Mouse (Mus musculus): Measurements from ENCODE around the gene Amigo1.

Gene Amigo1

DNA sequence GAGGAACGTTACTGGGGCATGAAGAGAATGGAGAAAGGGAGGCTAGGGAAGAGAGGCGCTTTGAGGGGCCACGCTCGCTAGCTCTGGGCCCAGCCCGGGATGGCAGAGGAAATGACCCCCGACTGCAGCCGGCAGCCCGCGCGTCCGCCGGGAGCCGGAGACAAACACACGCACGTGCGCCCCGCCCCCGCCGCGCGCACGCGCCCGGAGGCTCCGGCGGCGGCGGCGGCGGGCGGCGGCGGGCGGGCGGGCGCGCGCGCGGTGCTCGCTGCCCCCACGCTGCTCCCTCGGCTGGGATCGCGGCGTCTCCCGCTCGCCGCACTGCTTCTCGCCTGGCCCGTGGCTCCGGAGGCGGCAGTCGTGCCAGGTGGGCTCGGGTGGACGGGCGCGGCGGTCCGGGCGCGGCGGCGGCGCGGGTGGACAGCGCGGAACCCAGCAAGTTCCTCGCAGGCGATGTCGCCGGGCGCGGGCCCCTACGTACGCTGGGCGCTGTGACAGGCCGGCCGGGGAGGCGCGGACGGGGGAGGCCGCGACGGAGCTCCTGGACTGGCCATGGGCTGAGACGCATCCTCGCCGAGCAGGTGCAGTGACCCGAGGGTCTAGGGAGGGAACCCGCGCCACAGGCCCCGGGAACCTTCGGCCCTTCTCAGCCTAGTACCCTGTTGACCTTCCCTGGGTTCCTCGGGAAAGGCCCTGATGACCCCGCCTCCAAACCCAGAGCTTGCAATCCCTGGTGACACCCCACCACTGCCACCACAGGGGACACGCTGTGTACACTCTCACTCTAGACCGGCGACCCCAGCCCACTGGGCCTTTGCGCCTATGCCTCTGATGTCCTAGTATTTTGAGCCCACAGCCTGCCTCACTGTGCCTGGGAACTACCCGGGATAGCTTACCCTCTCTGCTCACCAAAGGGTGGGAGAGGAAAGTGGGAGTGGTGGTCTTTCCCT lies at the start of gene Amigo1:
Gene Amigo1, plus strand, starts transcription at position 238 of the 950 bp plus-strand sequence.
- in situ Hi-C loops (cut with MboI; ENCODE audit: low pct_unique_long_range_greater_than_20kb in 1 of 2, low sequenced_read_pairs in 2 of 2, unreplicated experiment in 1 of 2): no loop called here

DNA sequence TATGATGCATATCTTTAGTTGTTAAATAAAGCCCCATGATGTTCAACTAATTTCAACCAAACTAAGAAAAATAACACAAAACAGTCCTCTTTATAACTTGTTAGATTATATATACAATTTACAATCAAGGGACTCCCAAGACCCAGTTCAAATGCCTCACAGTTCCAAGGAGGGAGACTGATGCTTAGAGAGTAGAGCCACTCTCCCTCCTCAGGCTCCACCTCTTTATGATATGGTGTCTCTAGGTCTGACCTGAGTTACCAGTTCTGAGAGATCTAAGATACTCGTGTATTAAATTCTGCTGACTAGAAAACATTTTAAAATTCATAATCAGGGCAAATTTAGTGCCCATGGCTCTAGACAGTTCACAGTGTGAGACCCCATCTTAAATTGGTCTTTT lies 47.0 kb upstream of the Amigo1 start:
- in situ Hi-C loops (cut with MboI; ENCODE audit: low pct_unique_long_range_greater_than_20kb in 1 of 2, low sequenced_read_pairs in 2 of 2, unreplicated experiment in 1 of 2): no loop called here

DNA sequence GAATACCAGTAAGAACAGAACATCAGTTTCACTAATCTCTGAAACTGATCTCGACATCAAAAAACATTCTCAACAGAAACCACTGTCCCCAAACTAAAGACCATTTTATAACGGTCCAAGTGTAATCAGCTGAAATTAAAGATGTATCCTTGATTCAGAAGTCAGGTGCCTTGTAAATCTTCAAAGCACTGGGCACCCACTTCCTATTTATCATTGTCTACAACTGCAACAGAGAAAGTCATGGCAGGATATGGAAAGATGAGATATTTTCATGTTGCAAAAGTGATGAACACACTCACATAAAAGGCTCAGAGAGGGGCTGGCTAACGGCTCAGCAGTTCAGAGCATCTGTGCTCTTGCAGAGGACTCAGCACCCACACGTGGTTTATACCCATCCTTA lies 45.3 kb upstream of the Amigo1 start:
- in situ Hi-C loops (cut with MboI; ENCODE audit: low pct_unique_long_range_greater_than_20kb in 1 of 2, low sequenced_read_pairs in 2 of 2, unreplicated experiment in 1 of 2): no loop called here

DNA sequence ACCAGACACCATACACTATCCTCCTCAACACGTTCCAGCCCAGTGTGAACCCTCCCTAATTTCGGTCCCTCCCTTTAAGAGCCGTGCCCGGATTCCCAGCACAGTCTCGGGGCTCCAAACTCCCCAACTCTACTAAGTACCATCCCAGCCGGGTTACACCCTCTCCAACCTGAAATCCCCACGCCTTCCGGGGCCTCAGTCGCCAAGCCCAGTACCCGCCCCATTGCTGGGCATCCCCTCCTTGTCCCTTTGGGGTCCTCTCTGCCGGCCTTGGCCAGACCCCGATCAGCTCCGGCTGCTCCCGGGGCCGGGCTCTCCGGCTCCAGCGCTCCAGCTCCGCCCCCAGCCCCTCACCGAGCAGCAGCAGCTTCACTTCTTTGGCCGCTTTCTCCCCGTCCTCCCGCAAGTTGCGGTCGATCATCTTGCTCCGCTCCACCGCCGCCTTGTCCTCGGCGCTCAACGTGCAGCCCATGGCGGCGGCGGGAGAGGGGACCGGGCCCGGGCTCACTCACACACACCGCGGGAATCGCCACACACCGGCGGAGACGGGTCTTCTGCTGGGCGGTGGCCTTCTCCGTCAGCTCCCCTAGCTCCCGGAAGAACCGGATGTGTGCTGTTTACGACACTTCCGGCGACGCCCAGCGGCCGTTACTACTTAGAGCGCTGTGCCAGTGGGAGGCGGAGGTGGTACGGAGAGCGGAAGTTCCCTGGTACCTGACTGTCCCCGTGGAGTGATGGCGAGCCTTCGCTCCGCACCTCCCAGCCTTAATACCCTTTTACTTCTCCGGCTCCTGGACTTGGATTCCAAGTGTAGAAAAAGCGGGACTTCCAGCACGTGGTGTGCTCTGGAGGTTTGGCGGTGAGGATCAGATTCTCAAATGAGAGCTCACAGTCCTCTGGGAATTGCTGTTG lies 40.3 kb upstream of the Amigo1 start, which contains the start of gene Gnai3:
Gene Gnai3, minus strand, starts transcription at position 613 of the 912 bp plus-strand sequence.
- in situ Hi-C loops (cut with MboI; ENCODE audit: low pct_unique_long_range_greater_than_20kb in 1 of 2, low sequenced_read_pairs in 2 of 2, unreplicated experiment in 1 of 2): loop anchor here in 1 of 2 experiments (5.0 kb wide), 1 partner anchor 63 kb away; no protein-coding TSS in a partner anchor

DNA sequence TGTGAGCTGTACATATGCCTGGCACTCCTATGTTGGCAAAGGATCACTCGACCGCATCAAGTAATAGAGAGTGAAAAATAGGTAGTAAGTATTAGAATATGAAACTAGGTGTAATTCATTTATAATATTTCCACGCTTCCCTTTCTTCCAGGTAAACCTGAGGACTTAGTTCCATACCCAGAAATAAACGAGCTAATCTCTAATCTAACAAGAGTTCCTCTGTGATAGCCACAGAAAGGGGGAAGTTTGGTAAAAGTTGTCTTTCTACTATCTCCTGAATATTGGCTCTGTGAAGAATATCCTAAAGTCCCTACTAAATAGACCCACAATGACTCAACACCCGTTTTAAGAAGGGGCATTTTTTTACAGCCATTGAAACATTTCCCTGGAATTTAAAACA lies 39.5 kb upstream of the Amigo1 start:
- in situ Hi-C loops (cut with MboI; ENCODE audit: low pct_unique_long_range_greater_than_20kb in 1 of 2, low sequenced_read_pairs in 2 of 2, unreplicated experiment in 1 of 2): loop anchor here in 1 of 2 experiments (5.0 kb wide), 1 partner anchor 64 kb away; no protein-coding TSS in a partner anchor

DNA sequence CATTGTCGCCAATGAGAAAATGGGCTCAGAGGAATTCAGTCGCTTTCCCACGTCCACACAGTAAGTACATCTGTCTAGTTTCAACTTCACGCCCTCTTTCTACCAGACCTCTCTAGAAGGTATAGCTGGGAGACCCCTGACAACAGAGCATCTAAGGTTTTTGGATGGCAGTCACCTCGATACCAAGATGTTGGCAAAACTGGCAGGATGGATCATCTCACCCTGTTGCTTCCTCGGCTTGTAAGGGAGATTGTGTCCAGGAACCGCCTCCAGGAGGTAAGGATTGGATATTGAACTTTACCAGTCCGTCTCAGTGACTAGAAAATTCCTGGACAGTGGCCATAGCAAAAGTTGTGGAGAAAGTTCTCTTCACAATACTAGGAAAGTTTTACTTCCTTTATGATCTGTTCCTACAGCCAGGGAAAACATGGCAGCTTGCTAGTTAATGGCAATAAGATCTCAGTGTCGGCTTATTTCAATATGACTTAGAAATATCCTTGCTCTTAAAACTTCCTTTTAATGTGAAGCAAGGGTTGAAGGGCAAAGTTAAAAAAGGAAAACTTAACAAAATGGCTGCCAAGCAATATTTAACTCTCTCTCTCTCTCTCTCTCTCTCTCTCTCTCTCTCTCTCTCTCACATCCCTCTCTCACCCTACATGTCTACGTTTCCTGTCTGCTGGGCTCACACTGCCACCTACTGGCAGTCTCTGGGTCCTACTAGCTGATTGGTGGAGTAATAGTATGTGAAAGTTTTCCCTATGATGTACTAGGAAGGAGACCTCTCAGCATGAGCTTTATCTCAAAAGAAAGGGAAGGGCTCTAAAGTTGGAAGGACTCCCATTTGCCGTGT lies 38.5 kb upstream of the Amigo1 start:
- in situ Hi-C loops (cut with MboI; ENCODE audit: low pct_unique_long_range_greater_than_20kb in 1 of 2, low sequenced_read_pairs in 2 of 2, unreplicated experiment in 1 of 2): loop anchor here in 1 of 2 experiments (5.0 kb wide), 1 partner anchor 65 kb away; no protein-coding TSS in a partner anchor

DNA sequence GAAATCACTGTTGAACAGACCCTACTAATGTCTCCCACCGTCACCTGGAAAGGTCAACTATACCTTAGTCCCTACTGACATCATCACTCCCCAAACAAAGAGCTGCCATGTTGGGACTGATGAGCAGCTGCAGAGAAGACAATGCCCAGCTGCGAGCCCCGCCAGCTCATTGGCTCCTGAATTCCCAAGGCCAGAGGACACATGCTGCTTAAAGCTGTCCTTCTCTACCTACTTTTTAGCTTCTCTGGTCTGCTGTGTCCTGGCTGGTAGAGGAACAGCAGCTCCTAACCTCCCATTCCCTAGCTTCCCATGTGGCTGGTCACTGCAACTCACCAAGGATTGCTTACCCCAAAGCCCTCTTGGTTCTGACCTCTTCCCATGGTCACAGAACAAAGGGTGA lies 33.8 kb upstream of the Amigo1 start:
- in situ Hi-C loops (cut with MboI; ENCODE audit: low pct_unique_long_range_greater_than_20kb in 1 of 2, low sequenced_read_pairs in 2 of 2, unreplicated experiment in 1 of 2): no loop called here

DNA sequence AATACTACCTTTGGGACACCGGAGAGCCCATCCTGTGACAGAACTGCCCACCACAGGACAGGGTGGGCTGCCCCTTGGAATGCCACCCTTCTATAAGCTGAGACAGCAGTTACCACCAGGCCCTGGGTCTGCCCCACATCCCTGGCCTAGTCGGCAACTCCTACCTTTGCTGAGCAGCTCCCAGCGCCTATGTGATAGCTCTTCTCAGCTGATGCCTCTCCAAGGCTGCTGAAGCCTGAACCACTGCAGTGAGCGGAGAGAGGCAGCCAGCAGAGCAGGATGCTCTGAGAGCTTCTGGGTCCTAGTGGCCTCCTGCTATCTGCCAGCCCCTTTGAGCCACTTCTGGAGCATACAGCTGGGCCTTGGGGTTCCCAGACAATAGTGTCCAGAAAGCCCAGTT lies 31.5 kb upstream of the Amigo1 start, which contains the start of gene Gpr61:
Gene Gpr61, minus strand, starts transcription at position 227 of the 400 bp plus-strand sequence.
- in situ Hi-C loops (cut with MboI; ENCODE audit: low pct_unique_long_range_greater_than_20kb in 1 of 2, low sequenced_read_pairs in 2 of 2, unreplicated experiment in 1 of 2): no loop called here

DNA sequence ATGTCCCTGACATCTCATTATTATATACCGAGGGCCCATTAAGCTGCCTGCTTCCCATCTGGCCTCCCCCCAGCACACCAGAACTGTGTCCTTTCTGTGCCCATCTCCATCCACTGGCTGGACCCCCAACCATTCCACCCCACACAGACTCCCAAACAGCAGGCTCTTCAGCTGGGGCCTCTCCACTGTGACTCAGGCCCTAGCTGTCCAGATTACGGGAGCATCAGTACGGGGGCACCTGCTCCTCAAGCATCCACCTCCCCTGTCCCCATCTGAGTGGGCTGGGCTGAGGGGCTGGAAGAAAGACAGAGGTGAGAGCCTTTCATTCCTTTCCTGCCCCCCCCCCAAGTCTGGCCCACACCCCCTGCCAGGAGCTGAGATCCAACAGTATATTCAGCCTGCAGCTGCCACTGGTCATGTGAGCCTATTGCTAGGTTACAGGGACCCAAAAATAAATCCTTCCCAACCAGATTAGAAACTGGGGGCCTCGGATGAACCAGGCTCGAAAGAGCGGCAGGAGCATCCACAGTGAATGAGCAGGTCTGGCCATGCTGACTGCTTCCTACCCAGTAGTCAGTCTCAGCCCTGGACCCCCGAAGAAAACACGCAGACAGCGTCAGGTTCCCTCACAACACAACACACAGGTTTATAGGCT lies 27.6 kb upstream of the Amigo1 start:
- in situ Hi-C loops (cut with MboI; ENCODE audit: low pct_unique_long_range_greater_than_20kb in 1 of 2, low sequenced_read_pairs in 2 of 2, unreplicated experiment in 1 of 2): no loop called here

DNA sequence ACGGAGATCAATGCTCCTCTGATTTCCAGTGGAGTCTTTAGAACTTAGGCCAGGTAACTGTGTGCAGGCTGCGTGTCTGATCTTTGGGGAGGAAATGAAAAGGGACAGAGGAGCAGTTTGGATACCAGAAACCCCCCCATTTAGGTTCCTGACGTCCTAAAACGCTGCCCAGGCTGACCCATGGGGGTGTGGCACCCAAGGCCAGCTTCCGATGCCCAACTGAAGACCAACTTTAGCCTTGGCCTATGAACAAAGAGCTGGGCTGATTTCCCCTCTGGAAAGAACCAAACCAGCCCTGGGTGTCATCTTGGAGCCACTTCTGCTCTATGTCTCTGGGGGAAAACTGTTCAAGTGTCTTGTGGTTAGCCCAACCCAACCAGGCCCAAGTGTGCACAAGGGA lies 22.0 kb upstream of the Amigo1 start:
- in situ Hi-C loops (cut with MboI; ENCODE audit: low pct_unique_long_range_greater_than_20kb in 1 of 2, low sequenced_read_pairs in 2 of 2, unreplicated experiment in 1 of 2): loop anchor here (10.0 kb wide), 2 partner anchors 71 to 221 kb away; partner anchors contain the start of gene Psrc1 (in 2 of the 2)

DNA sequence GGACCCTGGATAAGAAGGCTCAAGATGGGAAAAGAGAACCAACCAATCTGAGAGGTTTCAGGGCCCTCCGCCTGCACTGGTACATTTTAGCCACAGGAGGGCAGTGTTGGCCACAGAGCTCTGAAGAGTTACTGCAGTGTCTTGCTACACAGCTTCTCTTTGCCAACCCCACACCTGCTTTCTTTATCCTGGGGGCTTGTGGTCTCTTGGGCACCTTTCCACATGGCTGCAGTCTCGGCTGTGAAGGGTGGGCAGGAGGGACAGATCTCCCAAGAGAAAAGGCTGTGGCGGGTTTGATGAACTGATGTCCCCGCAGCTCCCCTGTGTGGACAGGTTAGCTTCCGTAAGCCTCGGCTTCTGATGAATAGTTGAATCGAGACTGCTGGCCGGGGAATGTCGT lies 21.3 kb upstream of the Amigo1 start:
- in situ Hi-C loops (cut with MboI; ENCODE audit: low pct_unique_long_range_greater_than_20kb in 1 of 2, low sequenced_read_pairs in 2 of 2, unreplicated experiment in 1 of 2): loop anchor here (10.0 kb wide), 2 partner anchors 70 to 220 kb away; partner anchors contain the start of gene Psrc1 (in 2 of the 2)

DNA sequence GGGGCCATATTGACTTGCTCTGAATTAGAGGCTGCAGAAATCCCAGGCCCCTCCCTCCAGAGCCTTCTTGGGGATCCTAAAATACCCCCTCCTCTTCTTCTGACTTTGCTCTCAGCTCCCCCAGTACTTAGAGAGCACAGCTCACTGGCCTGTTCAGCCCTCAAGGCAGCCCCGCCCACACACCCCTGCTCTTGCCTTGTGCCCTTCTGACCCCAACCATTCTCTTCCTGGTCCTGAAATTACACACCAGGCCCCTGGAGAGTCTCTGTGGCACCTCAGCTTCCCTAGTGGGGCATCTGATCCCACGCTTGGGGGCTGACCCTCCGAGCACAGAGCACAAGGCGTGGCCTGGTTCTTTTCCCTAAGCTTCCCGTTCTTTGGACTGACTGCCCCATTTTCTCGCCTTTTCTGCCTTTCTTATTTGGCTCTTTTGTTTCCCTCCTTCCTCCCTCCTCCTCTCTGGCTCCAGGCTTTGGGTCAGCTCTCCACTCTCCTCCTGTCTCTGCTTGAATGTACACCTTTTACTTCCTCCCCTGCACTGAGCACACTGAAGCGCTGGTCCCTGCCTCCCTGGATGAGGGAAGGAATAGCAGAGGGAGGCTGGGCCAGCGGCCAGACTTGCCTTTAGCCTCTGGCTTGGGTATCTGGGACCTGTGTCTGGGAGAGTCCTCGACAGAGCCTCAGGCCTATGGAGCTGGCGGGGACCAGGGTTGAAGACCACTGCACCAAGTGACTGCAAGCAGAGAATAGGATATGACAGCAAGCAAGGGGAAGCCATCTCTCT lies 20.4 kb upstream of the Amigo1 start:
- in situ Hi-C loops (cut with MboI; ENCODE audit: low pct_unique_long_range_greater_than_20kb in 1 of 2, low sequenced_read_pairs in 2 of 2, unreplicated experiment in 1 of 2): loop anchor here (10.0 kb wide), 2 partner anchors 69 to 219 kb away; partner anchors contain the start of gene Psrc1 (in 2 of the 2)

DNA sequence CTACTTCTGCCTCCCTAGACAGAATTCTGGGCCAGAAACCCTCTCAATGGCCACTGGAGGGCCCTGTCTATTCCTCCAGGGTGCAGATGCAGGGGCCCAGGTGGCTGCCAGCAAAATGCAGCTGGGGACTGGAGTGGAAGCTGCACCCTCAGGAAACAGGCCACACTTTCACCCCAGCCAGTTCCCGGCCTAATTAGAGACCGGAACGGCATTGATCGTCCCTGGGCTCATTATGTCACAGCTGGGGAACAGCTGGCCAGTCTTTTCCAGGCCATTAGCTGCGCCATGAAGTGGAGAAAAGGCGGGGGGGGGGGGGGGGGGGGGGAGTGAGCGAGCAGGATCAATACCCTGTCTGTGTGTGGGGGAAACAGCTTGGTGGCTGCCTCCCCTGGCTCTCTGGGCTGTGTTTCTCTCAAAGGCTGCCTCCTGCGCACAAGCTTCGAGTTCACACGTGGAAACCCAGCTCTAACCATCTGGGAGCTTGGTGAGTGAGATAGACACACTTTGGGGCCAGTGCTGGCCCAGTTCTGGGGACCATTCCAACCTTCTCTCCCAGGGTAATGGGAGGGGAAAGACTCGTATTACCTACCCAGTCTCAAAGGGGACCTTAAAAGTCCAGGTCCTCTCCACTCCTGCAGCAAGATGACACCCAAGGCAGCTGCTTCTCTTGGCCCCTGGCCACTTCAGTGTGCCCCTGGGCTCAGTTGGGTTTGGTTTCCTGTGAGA lies 19.5 kb upstream of the Amigo1 start:
- in situ Hi-C loops (cut with MboI; ENCODE audit: low pct_unique_long_range_greater_than_20kb in 1 of 2, low sequenced_read_pairs in 2 of 2, unreplicated experiment in 1 of 2): loop anchor here (10.0 kb wide), 2 partner anchors 68 to 218 kb away; partner anchors contain the start of gene Psrc1 (in 2 of the 2)

DNA sequence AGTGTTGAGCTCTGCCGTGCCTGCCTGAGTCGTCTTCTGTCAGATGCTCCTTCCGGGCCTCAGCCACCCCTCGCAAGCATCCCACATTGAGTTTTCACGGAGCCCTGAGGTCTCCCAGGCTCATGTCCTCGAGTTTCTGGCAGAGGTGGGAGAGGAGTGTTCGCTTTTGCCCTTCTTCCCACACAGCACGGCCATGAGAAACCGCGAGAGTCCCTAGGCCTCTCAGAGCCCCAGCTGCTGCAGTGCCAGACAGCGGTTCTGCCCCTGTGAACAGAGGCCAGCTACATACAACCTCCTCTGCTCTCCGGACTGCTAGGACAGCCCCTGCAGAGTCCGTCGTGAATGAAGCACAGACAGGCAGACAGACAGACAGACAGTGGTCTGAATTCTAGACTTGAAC lies 18.6 kb upstream of the Amigo1 start:
- in situ Hi-C loops (cut with MboI; ENCODE audit: low pct_unique_long_range_greater_than_20kb in 1 of 2, low sequenced_read_pairs in 2 of 2, unreplicated experiment in 1 of 2): loop anchor here (10.0 kb wide), 2 partner anchors 67 to 217 kb away; partner anchors contain the start of gene Psrc1 (in 2 of the 2)

DNA sequence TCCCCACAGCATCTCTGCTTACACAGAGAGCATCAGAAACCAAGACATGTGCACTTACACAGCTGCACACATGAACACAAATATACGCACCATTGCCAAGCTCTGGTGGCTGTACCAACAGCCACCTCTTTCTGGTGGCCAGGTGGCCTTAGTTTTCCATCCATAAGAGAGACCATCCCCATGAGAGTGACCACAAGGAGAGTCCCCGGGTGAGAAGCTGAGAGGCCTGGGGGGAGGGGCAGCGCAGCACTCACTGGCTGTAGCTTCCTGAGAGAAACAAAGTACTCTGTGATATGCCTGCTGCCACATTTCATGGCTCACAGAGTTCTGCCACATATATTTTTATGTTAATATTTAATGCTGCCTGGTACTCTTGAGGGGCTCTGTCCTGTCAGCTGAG lies 16.9 kb upstream of the Amigo1 start:
- in situ Hi-C loops (cut with MboI; ENCODE audit: low pct_unique_long_range_greater_than_20kb in 1 of 2, low sequenced_read_pairs in 2 of 2, unreplicated experiment in 1 of 2): loop anchor here (10.0 kb wide), 2 partner anchors 66 to 216 kb away; partner anchors contain the start of gene Psrc1 (in 2 of the 2)
